Mouse (Mus musculus) forebrain, embryonic 14.5 days (tissue): ENCODE results near the gene Tpm1. TPM values are rescaled to one million over a fixed set of nuclear protein-coding genes. Genes with fewer than 3 reads are reported as not detected.

Source experiments
- ATAC-seq: fragments of 200-750 bp; cut with Nextera tagmentation; 2 replicates; pipeline ENCODE4 v1.8.0; 2017; ENCODE audit warnings: mild to moderate bottlenecking, moderate library complexity
- DNase-seq: peaks from one replicate; pipeline ENCODE4 v3.0.0-alpha.2; 2015; ENCODE audit warnings: low spot score
- H3K27ac ChIP-seq: fragments of 300-500 bp; sonication (generic); 2 replicates; pipeline ENCODE4 v1.5.1; 2014; ENCODE audit warnings: low read depth, mild to moderate bottlenecking, control low read depth, low read length, moderate library complexity
- H3K27me3 ChIP-seq: fragments of 300-500 bp; sonication (generic); replicated peaks from 2 replicates; pipeline ENCODE4 v1.6.1; 2014; ENCODE audit warnings: low read length, control low read depth, mixed read lengths; ENCODE audit not compliant: control insufficient read depth, insufficient read depth
- H3K36me3 ChIP-seq: fragments of 300-500 bp; sonication (generic); 2 replicates; pipeline ENCODE4 v1.6.1; 2014; ENCODE audit warnings: low read length, control low read depth; ENCODE audit not compliant: control insufficient read depth, insufficient read depth
- H3K4me1 ChIP-seq: fragments of 300-500 bp; sonication (generic); 2 replicates; pipeline ENCODE4 v1.6.1; 2014; ENCODE audit warnings: antibody characterized with exemption, low read length, control low read depth; ENCODE audit not compliant: control insufficient read depth, insufficient read depth
- H3K4me2 ChIP-seq: fragments of 300-500 bp; sonication (generic); 2 replicates; pipeline ENCODE4 v1.6.1; 2014; ENCODE audit warnings: mild to moderate bottlenecking, control low read depth, low read length
- H3K4me3 ChIP-seq: fragments of 300-500 bp; sonication (generic); 2 replicates; pipeline ENCODE4 v1.5.1; 2014; ENCODE audit warnings: low read depth, low read length, control low read depth
- H3K9ac ChIP-seq: fragments of 300-500 bp; sonication (generic); 2 replicates; pipeline ENCODE4 v1.6.1; 2014; ENCODE audit warnings: mild to moderate bottlenecking, low read length, control low read depth, moderate library complexity
- H3K9me3 ChIP-seq: fragments of 300-500 bp; sonication (generic); replicated peaks from 2 replicates; pipeline ENCODE4 v1.6.1; 2016; ENCODE audit warnings: low read length, control low read depth, mixed read lengths; ENCODE audit not compliant: control insufficient read depth
- WGBS: fragments of 180-500 bp; shearing (Covaris S2); extraction: QIAGEN DNeasy Blood & Tissue Kit; methylation state at CpG from one replicate; pipeline ENCODE4 v1.1.7; 2014; 5-methylcytosine and 5-hydroxymethylcytosine counted together
- polyA plus RNA-seq: library from polyadenylated mRNA; unstranded; fragments of >200 nt; fragmentation: Nextera tagmentation; extraction: Ambion mirVana; gene quantifications from 2 replicates; pipeline ENCODE4 v1.2.1, GENCODE M21; 2014

Tpm1 gene
- polyA plus RNA-seq, 1 experiment from 2014 or later, result 104 TPM

DNA sequence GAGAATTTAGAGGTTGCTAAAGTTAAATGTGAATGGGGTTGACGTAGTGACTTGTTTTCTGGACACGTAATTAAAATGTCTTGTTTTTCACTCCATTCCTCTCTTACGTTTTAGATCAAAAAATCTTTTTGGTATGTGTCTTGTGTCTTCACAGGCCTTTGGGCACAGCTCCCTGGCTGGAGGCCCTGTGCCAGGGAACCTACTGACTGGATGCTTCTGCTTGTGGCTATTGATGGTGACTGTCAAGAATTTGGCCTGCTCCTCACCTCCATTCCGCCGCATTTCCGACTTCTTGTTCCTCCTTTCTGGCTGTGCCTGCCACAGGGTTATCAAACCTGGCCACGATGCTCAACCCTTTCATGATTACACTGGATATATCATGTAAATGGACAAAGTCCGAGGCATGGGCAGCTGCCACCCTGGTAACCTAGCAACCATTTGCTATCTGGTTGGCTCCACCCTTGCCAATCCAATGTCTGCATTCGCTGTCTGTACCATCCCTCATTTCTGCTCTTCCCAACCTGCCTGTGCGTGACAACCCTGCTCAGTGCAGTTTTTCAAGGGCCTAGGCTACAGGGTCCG lies 44.0 kb downstream of the Tpm1 start:
- Histone ChIP-seq H3K27me3 (no peaks in the 10 kb centered on the region), H3K4me1 (no peaks in the 10 kb centered on the region), H3K4me2 (no peak overlapping the region), H3K27ac (no peak overlapping the region), H3K9ac (no peak overlapping the region), H3K9me3 (no peaks in the 10 kb centered on the region), H3K36me3 (no peaks in the 10 kb centered on the region), H3K4me3 (no peak overlapping the region)
- ATAC-seq, result no peak
- no peak for DNase-seq
- 86% methylated on average over 11 of the region's 11 CpGs for WGBS

DNA sequence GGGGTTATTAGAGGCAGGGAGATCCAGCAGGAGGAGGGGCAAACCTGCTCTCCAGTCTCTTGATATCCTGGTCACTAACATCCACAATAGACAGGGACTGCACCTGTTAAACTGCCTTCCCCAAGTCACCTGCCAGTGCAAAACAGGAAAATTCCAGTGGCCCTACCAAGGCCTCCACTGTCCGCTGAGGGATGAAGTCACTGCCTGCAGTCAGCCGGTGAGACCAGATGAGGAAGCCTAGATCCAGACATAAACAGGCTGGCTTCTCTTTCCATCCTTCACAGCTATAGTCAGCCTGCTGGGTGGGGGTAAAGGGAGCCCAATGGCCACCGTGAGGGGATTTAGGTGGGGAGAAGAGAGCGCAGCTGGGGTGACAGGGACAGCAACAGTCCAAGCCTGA lies 45.5 kb downstream of the Tpm1 start:
- H3K36me3 ChIP-seq, result no peaks in the 10 kb centered on the region
- H3K27ac ChIP-seq, result no peak overlapping the region
- no peaks in the 10 kb centered on the region for H3K27me3 ChIP-seq
- ATAC-seq (no peak), DNase-seq (no peak)
- H3K4me1 ChIP-seq, result no peaks in the 10 kb centered on the region
- H3K4me2 ChIP-seq, result no peak overlapping the region
- no peak overlapping the region for H3K9ac ChIP-seq
- no peaks in the 10 kb centered on the region for H3K9me3 ChIP-seq
- 57% methylated on average over 4 of the region's 4 CpGs for WGBS
- no peak overlapping the region for H3K4me3 ChIP-seq

- H3K27ac ChIP-seq, result no peak overlapping the region
- 29% methylated on average over 4 of the region's 4 CpGs for WGBS
- no peak overlapping the region for H3K9ac ChIP-seq
- H3K36me3 ChIP-seq, result no peaks in the 10 kb centered on the region
- ATAC-seq (no peak), DNase-seq (no peak)
- no peaks in the 10 kb centered on the region for H3K9me3 ChIP-seq
- H3K4me3 ChIP-seq, result no peak overlapping the region
- no peak overlapping the region for H3K4me2 ChIP-seq
- no peaks in the 10 kb centered on the region for H3K4me1 ChIP-seq
- H3K27me3 ChIP-seq, result no peaks in the 10 kb centered on the region
Observed at GRCm38 (mm10) chr9:67003156-67003555, 46.0 kb downstream of the Tpm1 start.

- Histone ChIP-seq H3K36me3 (no peaks in the 10 kb centered on the region), H3K4me2 (no peak overlapping the region), H3K4me3 (no peak overlapping the region), H3K27ac (no peak overlapping the region), H3K9me3 (no peaks in the 10 kb centered on the region), H3K4me1 (no peaks in the 10 kb centered on the region), H3K9ac (no peak overlapping the region), H3K27me3 (no peaks in the 10 kb centered on the region)
- 76% methylated on average over 4 of the region's 4 CpGs for WGBS
- DNase-seq (no peak), ATAC-seq (no peak)
Observed at GRCm38 (mm10) chr9:67001506-67001905, 47.7 kb downstream of the Tpm1 start.

DNA sequence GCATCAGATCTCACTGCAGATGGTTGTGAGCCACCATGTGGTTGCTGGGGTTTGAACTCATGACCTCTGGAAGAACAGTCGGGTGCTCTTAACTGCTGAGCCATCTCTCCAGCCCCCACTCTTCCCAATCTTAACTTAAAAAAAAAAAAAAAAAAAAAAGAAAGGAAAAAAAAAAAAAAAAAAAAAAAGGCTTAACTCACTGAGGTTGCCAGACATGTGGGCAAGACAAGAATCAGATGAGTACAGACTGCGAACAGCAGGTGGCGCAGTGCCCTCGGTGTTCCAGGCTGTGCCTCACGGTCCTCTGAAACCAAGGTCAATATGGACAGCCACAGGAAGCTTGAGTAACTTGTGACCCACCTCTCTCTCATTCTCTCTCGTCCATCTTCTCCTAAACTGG lies 48.2 kb downstream of the Tpm1 start:
- no peaks in the 10 kb centered on the region for H3K4me1 ChIP-seq
- whole genome bisulfite sequencing, result 5% methylated on average over 6 of the region's 6 CpGs
- no peak overlapping the region for H3K4me2 ChIP-seq
- ATAC-seq, result no peak
- peak; percentile 86 for DNase-seq
- H3K27me3 ChIP-seq, result no peaks in the 10 kb centered on the region
- H3K9ac ChIP-seq, result no peak overlapping the region
- H3K9me3 ChIP-seq, result no peaks in the 10 kb centered on the region
- no peaks in the 10 kb centered on the region for H3K36me3 ChIP-seq
- H3K4me3 ChIP-seq, result no peak overlapping the region
- no peak overlapping the region for H3K27ac ChIP-seq

DNA sequence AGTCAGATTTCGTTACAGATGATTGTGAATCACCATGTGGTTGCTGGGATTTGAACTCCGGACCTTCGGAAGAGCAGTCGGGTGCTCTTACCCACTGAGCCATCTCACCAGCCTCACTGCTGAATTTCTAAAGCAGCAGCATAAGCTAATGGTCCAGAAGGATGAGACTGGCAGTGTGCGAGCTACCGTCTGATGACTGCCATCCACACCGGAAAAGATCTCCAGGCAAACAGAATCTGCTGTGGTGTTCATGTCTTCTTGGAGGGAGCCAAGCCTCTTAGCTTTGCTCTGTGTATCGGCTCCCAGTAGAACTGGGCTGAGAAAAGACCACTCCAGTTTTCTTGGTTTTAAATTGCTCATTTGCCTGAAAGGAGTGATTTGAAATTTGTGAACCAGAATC lies 49.5 kb downstream of the Tpm1 start:
- Histone ChIP-seq H3K9ac (no peak overlapping the region), H3K27ac (no peak overlapping the region), H3K36me3 (no peaks in the 10 kb centered on the region), H3K4me1 (no peaks in the 10 kb centered on the region), H3K4me3 (no peak overlapping the region), H3K27me3 (no peaks in the 10 kb centered on the region), H3K4me2 (no peak overlapping the region), H3K9me3 (no peaks in the 10 kb centered on the region)
- 86% methylated on average over 8 of the region's 8 CpGs for WGBS
- no peak for ATAC-seq
- DNase-seq, result peak; percentile 28

- H3K4me1 ChIP-seq, result no peaks in the 10 kb centered on the region
- no peak overlapping the region for H3K9ac ChIP-seq
- 81% methylated on average over 8 of the region's 8 CpGs for WGBS
- no peak overlapping the region for H3K27ac ChIP-seq
- H3K9me3 ChIP-seq, result no peaks in the 10 kb centered on the region
- no peak overlapping the region for H3K4me3 ChIP-seq
- DNase-seq, result peak; percentile 17
- H3K27me3 ChIP-seq, result no peaks in the 10 kb centered on the region
- H3K36me3 ChIP-seq, result no peaks in the 10 kb centered on the region
- H3K4me2 ChIP-seq, result no peak overlapping the region
- no peak for ATAC-seq
Observed at GRCm38 (mm10) chr9:66991750-66992410, 57.3 kb downstream of the Tpm1 start.

- Histone ChIP-seq H3K4me1 (no peaks in the 10 kb centered on the region), H3K9me3 (no peaks in the 10 kb centered on the region), H3K27ac (no peak overlapping the region), H3K27me3 (no peaks in the 10 kb centered on the region), H3K36me3 (no peaks in the 10 kb centered on the region), H3K9ac (no peak overlapping the region), H3K4me2 (no peak overlapping the region), H3K4me3 (no peak overlapping the region)
- no peak for ATAC-seq
- DNase-seq, result no peak
- 61% methylated on average over 9 of the region's 9 CpGs for WGBS
Observed at GRCm38 (mm10) chr9:66991021-66991749, 58.0 kb downstream of the Tpm1 start.

GRCm38 (mm10) chr9:66990046-66990445 lies 59.2 kb downstream of the Tpm1 start:
- Histone ChIP-seq H3K4me1 (no peaks in the 10 kb centered on the region), H3K9me3 (no peaks in the 10 kb centered on the region), H3K4me2 (no peak overlapping the region), H3K27ac (no peak overlapping the region), H3K36me3 (no peaks in the 10 kb centered on the region), H3K27me3 (no peaks in the 10 kb centered on the region), H3K4me3 (no peak overlapping the region), H3K9ac (no peak overlapping the region)
- 94% methylated on average over 5 of the region's 5 CpGs for WGBS
- DNase-seq (no peak), ATAC-seq (no peak)
